Mouse (Mus musculus) MEL (cell line): ENCODE measurements around the gene E130308A19Rik. TPM values are rescaled to one million over a fixed set of nuclear protein-coding genes. Genes with fewer than 3 reads are reported as not detected.

Source experiments
- DNase-seq: peaks from one replicate; pipeline ENCODE4 v3.0.0; 2011; ENCODE audit warnings: low read depth, low spot score
- H3K27ac ChIP-seq: 2 replicates; pipeline ENCODE4 v1.5.1; 2012; ENCODE audit warnings: low read depth, mild to moderate bottlenecking, control low read depth, low read length, moderate library complexity; ENCODE audit not compliant: control insufficient read depth
- H3K27me3 ChIP-seq, 2 experiments: fragments of 150-350 bp in 1 of 2; sonication (generic) in 1 of 2; 2 replicates each; pipeline ENCODE4 v1.6.1; 2012; ENCODE audit warnings: low read length in 2 of 2, mild to moderate bottlenecking in 2 of 2, improper control_type of control experiment in 1 of 2, moderate library complexity in 1 of 2; ENCODE audit not compliant: insufficient read depth in 2 of 2, control insufficient read depth in 1 of 2
- H3K36me3 ChIP-seq, 2 experiments: 2 replicates each; pipeline ENCODE4 v1.6.1; 2012 to 2014; ENCODE audit warnings: low read length in 2 of 2, improper control_type of control experiment in 1 of 2, inconsistent platforms in 1 of 2, mild to moderate bottlenecking in 1 of 2; ENCODE audit not compliant: insufficient read depth in 2 of 2, control insufficient read depth in 1 of 2
- H3K4me1 ChIP-seq, 2 experiments: fragments of 150-350 bp in 1 of 2; sonication (generic) in 1 of 2; 2 replicates each; pipeline ENCODE4 v1.6.1; 2012; ENCODE audit warnings: low read length in 2 of 2, improper control_type of control experiment in 1 of 2, mild to moderate bottlenecking in 1 of 2; ENCODE audit not compliant: insufficient read depth in 2 of 2, control insufficient read depth in 1 of 2
- H3K4me3 ChIP-seq, 2 experiments: fragments of 150-350 bp in 1 of 2; sonication (generic) in 1 of 2; 2 replicates each; pipeline ENCODE4 v1.5.1; 2012; ENCODE audit warnings: low read depth in 2 of 2, low read length in 2 of 2, mild to moderate bottlenecking in 2 of 2, moderate library complexity in 2 of 2, control low read depth in 1 of 2, improper control_type of control experiment in 1 of 2; ENCODE audit not compliant: control insufficient read depth in 1 of 2, insufficient read depth in 1 of 2
- H3K79me2 ChIP-seq: 2 replicates; pipeline ENCODE4 v1.6.1; 2012; ENCODE audit warnings: mild to moderate bottlenecking, low read length, moderate library complexity; ENCODE audit not compliant: control insufficient read depth, poor library complexity, insufficient read depth
- H3K9ac ChIP-seq: 2 replicates; pipeline ENCODE4 v1.6.1; 2012; ENCODE audit warnings: low read depth, mild to moderate bottlenecking, control low read depth, low read length, moderate library complexity; ENCODE audit not compliant: control insufficient read depth, poor library complexity, severe bottlenecking
- H3K9me3 ChIP-seq: fragments of 150-350 bp; sonication (generic); replicated peaks from 2 replicates; pipeline ENCODE4 v1.6.1; 2012; ENCODE audit warnings: mild to moderate bottlenecking, low read length, improper control_type of control experiment, moderate library complexity; ENCODE audit not compliant: insufficient read depth
- CHD2 ChIP-seq: IDR thresholded peaks from 2 replicates; pipeline ENCODE4 v1.6.1; 2011; ENCODE audit warnings: low read length, improper control_type of control experiment
- CTCF ChIP-seq, 3 experiments: IDR thresholded peaks in 2 of 3; conservative IDR thresholded peaks in 1 of 3; 2 replicates each; pipeline ENCODE4 v1.5.1; 2011 to 2012; ENCODE audit warnings: low read length in 3 of 3, low read depth in 2 of 3, mild to moderate bottlenecking in 2 of 3, improper control_type of control experiment in 1 of 3, inconsistent platforms in 1 of 3, mixed read lengths in 1 of 3, moderate library complexity in 1 of 3; ENCODE audit not compliant: control insufficient read depth in 1 of 3, insufficient read depth in 1 of 3, poor library complexity in 1 of 3, severe bottlenecking in 1 of 3
- E2F4 ChIP-seq: IDR thresholded peaks from 2 replicates; pipeline ENCODE4 v1.6.1; 2011; ENCODE audit warnings: low read depth, low read length, improper control_type of control experiment, borderline replicate concordance
- EP300 ChIP-seq, 2 experiments: IDR thresholded peaks; 2 replicates each; pipeline ENCODE4 v1.6.1; 2011; ENCODE audit warnings: improper control_type of control experiment in 2 of 2, low read length in 2 of 2, low read depth in 1 of 2, mild to moderate bottlenecking in 1 of 2
- ETS1 ChIP-seq: IDR thresholded peaks from 2 replicates; pipeline ENCODE4 v1.6.1; 2012; ENCODE audit warnings: low read depth, mild to moderate bottlenecking, inconsistent platforms, low read length, improper control_type of control experiment, moderate library complexity
- GABPA ChIP-seq: IDR thresholded peaks from 2 replicates; pipeline ENCODE4 v1.6.1; 2012; ENCODE audit warnings: low read depth, mild to moderate bottlenecking, inconsistent platforms, low read length, improper control_type of control experiment, moderate library complexity
- GATA1 ChIP-seq: IDR thresholded peaks from 2 replicates; pipeline ENCODE4 v1.6.1; 2011; ENCODE audit warnings: low read depth, low read length, improper control_type of control experiment
- HCFC1 ChIP-seq: IDR thresholded peaks from 2 replicates; pipeline ENCODE4 v1.6.1; 2012; ENCODE audit warnings: low read depth, mild to moderate bottlenecking, inconsistent platforms, low read length, improper control_type of control experiment, moderate library complexity
- JUND ChIP-seq: IDR thresholded peaks from 2 replicates; pipeline ENCODE4 v1.6.1; 2011; ENCODE audit warnings: low read depth, mild to moderate bottlenecking, improper control_type of control experiment, low read length
- KAT2A ChIP-seq: conservative IDR thresholded peaks from 2 replicates; pipeline ENCODE4 v1.6.1; 2012; ENCODE audit warnings: low read depth, low read length, improper control_type of control experiment, inconsistent platforms
- MAX ChIP-seq: IDR thresholded peaks from 2 replicates; pipeline ENCODE4 v1.6.1; 2011; ENCODE audit warnings: low read length, improper control_type of control experiment
- MAZ ChIP-seq: IDR thresholded peaks from 2 replicates; pipeline ENCODE4 v1.6.1; 2012; ENCODE audit warnings: low read depth, mild to moderate bottlenecking, inconsistent platforms, low read length, improper control_type of control experiment
- MEF2A ChIP-seq: IDR thresholded peaks from 2 replicates; pipeline ENCODE4 v1.6.1; 2014; ENCODE audit warnings: low read depth, mild to moderate bottlenecking, inconsistent platforms, low read length, improper control_type of control experiment; ENCODE audit not compliant: poor library complexity, insufficient replicate concordance, severe bottlenecking; ENCODE audit errors: extremely low read depth
- MYB ChIP-seq: IDR thresholded peaks from 2 replicates; pipeline ENCODE4 v1.6.1; 2011; ENCODE audit warnings: mild to moderate bottlenecking, low read depth, low read length, improper control_type of control experiment
- MYC ChIP-seq: IDR thresholded peaks from 2 replicates; pipeline ENCODE4 v1.6.1; 2011; ENCODE audit warnings: low read depth, mild to moderate bottlenecking, low read length, improper control_type of control experiment, moderate library complexity
- NRF1 ChIP-seq: IDR thresholded peaks from 2 replicates; pipeline ENCODE4 v1.6.1; 2014; ENCODE audit warnings: low read depth, mild to moderate bottlenecking, inconsistent platforms, low read length, improper control_type of control experiment, moderate library complexity; ENCODE audit not compliant: poor library complexity, insufficient read depth, severe bottlenecking
- POLR2A ChIP-seq, 2 experiments: IDR thresholded peaks; 2 replicates each; pipeline ENCODE4 v1.6.1; 2011 to 2012; ENCODE audit warnings: low read length in 2 of 2, mild to moderate bottlenecking in 2 of 2, control low read depth in 1 of 2, improper control_type of control experiment in 1 of 2, low read depth in 1 of 2, moderate library complexity in 1 of 2; ENCODE audit not compliant: control insufficient read depth in 1 of 2, insufficient read depth in 1 of 2, poor library complexity in 1 of 2
- POLR2AphosphoS5 ChIP-seq: IDR thresholded peaks from 2 replicates; pipeline ENCODE4 v1.6.1; 2012; ENCODE audit warnings: low read depth, borderline replicate concordance, mild to moderate bottlenecking, inconsistent platforms, low read length, moderate library complexity, mixed read lengths
- RAD21 ChIP-seq: IDR thresholded peaks from 2 replicates; pipeline ENCODE4 v1.6.1; 2011; ENCODE audit warnings: mild to moderate bottlenecking, low read depth, low read length, improper control_type of control experiment
- RCOR1 ChIP-seq: IDR thresholded peaks from 2 replicates; pipeline ENCODE4 v1.6.1; 2012; ENCODE audit warnings: low read depth, mild to moderate bottlenecking, inconsistent platforms, low read length, improper control_type of control experiment
- SIN3A ChIP-seq: IDR thresholded peaks from 2 replicates; pipeline ENCODE4 v1.6.1; 2012; ENCODE audit warnings: low read length, improper control_type of control experiment, inconsistent platforms
- TCF12 ChIP-seq: IDR thresholded peaks from 2 replicates; pipeline ENCODE4 v1.6.1; 2014; ENCODE audit warnings: low read depth, mild to moderate bottlenecking, inconsistent platforms, low read length, improper control_type of control experiment, moderate library complexity
- USF1 ChIP-seq: IDR thresholded peaks from 2 replicates; pipeline ENCODE4 v1.6.1; 2014; ENCODE audit warnings: low read depth, mild to moderate bottlenecking, inconsistent platforms, low read length, improper control_type of control experiment, moderate library complexity
- USF2 ChIP-seq, 2 experiments: IDR thresholded peaks; 2 replicates each; pipeline ENCODE4 v1.6.1; 2011 to 2012; ENCODE audit warnings: improper control_type of control experiment in 2 of 2, low read length in 2 of 2, borderline replicate concordance in 1 of 2, inconsistent platforms in 1 of 2, low read depth in 1 of 2, mild to moderate bottlenecking in 1 of 2; ENCODE audit not compliant: insufficient read depth in 1 of 2
- ZC3H11A ChIP-seq: IDR thresholded peaks from 2 replicates; pipeline ENCODE4 v1.6.1; 2012; ENCODE audit warnings: low read depth, mild to moderate bottlenecking, inconsistent platforms, low read length, improper control_type of control experiment
- ZKSCAN1 ChIP-seq: IDR thresholded peaks from 2 replicates; pipeline ENCODE4 v1.6.1; 2012; ENCODE audit warnings: low read depth, mild to moderate bottlenecking, inconsistent platforms, low read length, improper control_type of control experiment, moderate library complexity
- polyA plus RNA-seq, 2 experiments: library from polyadenylated mRNA; stranded (reverse) in 1 of 2; unstranded in 1 of 2; fragments of >175 nt in 1 of 2; fragments of >200 nt in 1 of 2; gene quantifications; 2 replicates each; pipeline versions ENCODE4 v1.2.1 to v1.2.4; 2012; ENCODE audit warnings: low replicate concordance in 2 of 2, low read depth in 1 of 2; ENCODE audit not compliant: insufficient read length in 2 of 2, insufficient read depth in 1 of 2, missing spikeins in 1 of 2
- total RNA-seq: library from RNA; depleted of rRNA; stranded (reverse); fragments of 300-350 nt; gene quantifications from 2 replicates; pipeline ENCODE4 v1.2.3, GENCODE M21; 2012

The E130308A19Rik gene
- total and polyA plus RNA-seq, 3 experiments = 4.0 to 12.5 TPM; not detected in 1

DNA sequence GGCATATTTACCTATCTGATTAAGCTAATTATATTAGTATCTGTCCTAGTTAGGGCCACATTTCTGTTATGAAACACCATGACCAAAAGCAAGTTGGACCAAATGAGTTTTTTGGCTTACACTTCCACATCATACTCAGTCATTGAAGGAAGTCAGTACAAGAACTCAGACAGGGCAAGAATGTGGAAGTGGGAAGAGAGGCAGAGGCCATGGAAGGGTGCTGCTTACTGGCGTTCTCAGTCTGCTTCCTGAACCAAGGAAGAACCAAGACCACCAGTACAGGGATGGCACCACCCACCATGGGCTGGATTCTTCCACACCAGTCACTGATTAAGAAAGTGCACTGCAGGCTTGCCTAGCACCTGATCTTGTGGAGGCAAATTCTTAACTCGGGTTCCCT lies 31.4 kb upstream of the E130308A19Rik start:
- no peaks in the 10 kb centered on the region for H3K9me3 ChIP-seq
- no peaks in the 10 kb centered on the region for H3K79me2 ChIP-seq
- no peak overlapping the region for H3K9ac ChIP-seq
- H3K4me1 ChIP-seq = no peaks in the 10 kb centered on the region
- H3K27me3 ChIP-seq = no peaks in the 10 kb centered on the region
- TF ChIP-seq USF2 (IDR thresholded peaks at IDR 0.05; ENCODE audit: borderline replicate concordance in 1 of 2, insufficient read depth in 1 of 2, low read depth in 1 of 2, low read length in 2 of 2) (no peak), EP300 (IDR thresholded peaks at IDR 0.05; ENCODE audit: low read depth in 1 of 2, low read length in 2 of 2) (no peak), ETS1 (no peak), SIN3A (no peak), RCOR1 (no peak), ZC3H11A (no peak), GABPA (no peak), JUND (no peak), E2F4 (no peak), NRF1 (no peak), POLR2A (IDR thresholded peaks at IDR 0.05; ENCODE audit: control insufficient read depth in 1 of 2, insufficient read depth in 1 of 2, low read depth in 1 of 2, low read length in 2 of 2, poor library complexity in 1 of 2) (no peak), CHD2 (no peak), TCF12 (no peak), MAZ (no peak), POLR2AphosphoS5 (no peak), MYB (no peak), ZKSCAN1 (no peak), MAX (no peak), RAD21 (no peak), GATA1 (no peak)
- TF ChIP-seq, all 39 proteins: peak for 0
- DNase-seq = no peak
- no peaks in the 10 kb centered on the region for H3K36me3 ChIP-seq
- no peak overlapping the region for H3K4me3 ChIP-seq
- H3K27ac ChIP-seq = no peak overlapping the region

- Histone ChIP-seq H3K4me3 (no peak overlapping the region), H3K79me2 (no peaks in the 10 kb centered on the region), H3K9me3 (no peaks in the 10 kb centered on the region), H3K4me1 (no peaks in the 10 kb centered on the region), H3K27ac (no peak overlapping the region), H3K27me3 (no peaks in the 10 kb centered on the region), H3K36me3 (no peaks in the 10 kb centered on the region), H3K9ac (no peak overlapping the region)
- DNase-seq = no peak
- TF ChIP-seq MYC = no peak
- TF ChIP-seq GABPA = no peak
- no peak for TF ChIP-seq EP300 (IDR thresholded peaks at IDR 0.05; ENCODE audit: low read depth in 1 of 2, low read length in 2 of 2)
- no peak for TF ChIP-seq POLR2A (IDR thresholded peaks at IDR 0.05; ENCODE audit: control insufficient read depth in 1 of 2, insufficient read depth in 1 of 2, low read depth in 1 of 2, low read length in 2 of 2, poor library complexity in 1 of 2)
- TF ChIP-seq HCFC1 = no peak
- no peak for TF ChIP-seq MEF2A
- TF ChIP-seq CTCF (IDR thresholded peaks at IDR 0.05 in 2 of 3, conservative IDR thresholded peaks at IDR 0.05 in 1 of 3; ENCODE audit: control insufficient read depth in 1 of 3, insufficient read depth in 1 of 3, low read depth in 2 of 3, low read length in 3 of 3, poor library complexity in 1 of 3, severe bottlenecking in 1 of 3) = no peak
- TF ChIP-seq KAT2A = no peak
- no peak for TF ChIP-seq USF1
- TF ChIP-seq POLR2AphosphoS5 = no peak
- no peak for TF ChIP-seq CHD2
- no peak for TF ChIP-seq RCOR1
- TF ChIP-seq NRF1 = no peak
These were observed 29.5 kb upstream of the E130308A19Rik start for GRCm38 (mm10) chr4:59596556-59596955.
